Mouse (Mus musculus) thymus, adult 2 months (tissue): Measurements from ENCODE around the gene Osbpl11.

Experiments
- CTCF ChIP-seq: fragments of 200-500 bp; IDR thresholded peaks from 2 replicates; pipeline ENCODE4 v1.5.1; 2012; ENCODE audit warnings: mild to moderate bottlenecking, control low read depth, low read length, moderate library complexity, borderline replicate concordance; ENCODE audit not compliant: control insufficient read depth, poor library complexity, insufficient read depth; ENCODE audit errors: extremely low read depth
- POLR2A ChIP-seq: fragments of 200-500 bp; IDR thresholded peaks from 2 replicates; pipeline ENCODE4 v1.6.1; 2012; ENCODE audit warnings: mild to moderate bottlenecking, low read length, control low read depth, moderate library complexity; ENCODE audit not compliant: control insufficient read depth, poor library complexity, insufficient read depth; ENCODE audit errors: extremely low read depth

DNA sequence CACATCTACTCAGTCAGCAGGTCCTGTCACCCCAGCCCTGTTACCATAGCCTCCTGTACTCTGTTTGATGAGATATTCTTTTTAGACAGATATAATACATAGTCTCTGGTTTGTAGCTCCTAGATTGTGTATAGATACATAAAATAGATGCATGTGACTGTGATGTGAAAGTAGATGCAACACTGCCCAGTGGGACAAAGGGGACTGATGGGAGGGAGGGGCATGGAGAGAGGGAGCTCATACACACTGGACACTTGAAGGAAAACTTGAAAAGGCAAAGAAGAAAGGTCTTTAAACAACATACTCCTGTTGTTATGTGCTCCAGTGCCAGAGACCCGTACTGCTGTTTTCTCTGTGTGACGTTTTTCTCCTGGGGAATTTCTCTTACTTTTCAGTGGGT lies 7.4 kb downstream of the Osbpl11 start:
- TF ChIP-seq CTCF (no peak), POLR2A (no peak)
